Mouse (Mus musculus) MEL (cell line): Measurements from ENCODE around the gene Tshb. TPM values are rescaled to one million over a fixed set of nuclear protein-coding genes. Genes with fewer than 3 reads are reported as not detected.

ENCODE experiments used
- DNase-seq: peaks from one replicate; pipeline ENCODE4 v3.0.0; 2011; ENCODE audit warnings: low read depth, low spot score
- H3K27ac ChIP-seq: 2 replicates; pipeline ENCODE4 v1.5.1; 2012; ENCODE audit warnings: low read depth, mild to moderate bottlenecking, control low read depth, low read length, moderate library complexity; ENCODE audit not compliant: control insufficient read depth
- H3K27me3 ChIP-seq, 2 experiments: fragments of 150-350 bp in 1 of 2; sonication (generic) in 1 of 2; 2 replicates each; pipeline ENCODE4 v1.6.1; 2012; ENCODE audit warnings: low read length in 2 of 2, mild to moderate bottlenecking in 2 of 2, improper control_type of control experiment in 1 of 2, moderate library complexity in 1 of 2; ENCODE audit not compliant: insufficient read depth in 2 of 2, control insufficient read depth in 1 of 2
- H3K36me3 ChIP-seq, 2 experiments: 2 replicates each; pipeline ENCODE4 v1.6.1; 2012 to 2014; ENCODE audit warnings: low read length in 2 of 2, improper control_type of control experiment in 1 of 2, inconsistent platforms in 1 of 2, mild to moderate bottlenecking in 1 of 2; ENCODE audit not compliant: insufficient read depth in 2 of 2, control insufficient read depth in 1 of 2
- H3K4me1 ChIP-seq, 2 experiments: fragments of 150-350 bp in 1 of 2; sonication (generic) in 1 of 2; 2 replicates each; pipeline ENCODE4 v1.6.1; 2012; ENCODE audit warnings: low read length in 2 of 2, improper control_type of control experiment in 1 of 2, mild to moderate bottlenecking in 1 of 2; ENCODE audit not compliant: insufficient read depth in 2 of 2, control insufficient read depth in 1 of 2
- H3K4me3 ChIP-seq, 2 experiments: fragments of 150-350 bp in 1 of 2; sonication (generic) in 1 of 2; 2 replicates each; pipeline ENCODE4 v1.5.1; 2012; ENCODE audit warnings: low read depth in 2 of 2, low read length in 2 of 2, mild to moderate bottlenecking in 2 of 2, moderate library complexity in 2 of 2, control low read depth in 1 of 2, improper control_type of control experiment in 1 of 2; ENCODE audit not compliant: control insufficient read depth in 1 of 2, insufficient read depth in 1 of 2
- H3K79me2 ChIP-seq: 2 replicates; pipeline ENCODE4 v1.6.1; 2012; ENCODE audit warnings: mild to moderate bottlenecking, low read length, moderate library complexity; ENCODE audit not compliant: control insufficient read depth, poor library complexity, insufficient read depth
- H3K9ac ChIP-seq: 2 replicates; pipeline ENCODE4 v1.6.1; 2012; ENCODE audit warnings: low read depth, mild to moderate bottlenecking, control low read depth, low read length, moderate library complexity; ENCODE audit not compliant: control insufficient read depth, poor library complexity, severe bottlenecking
- H3K9me3 ChIP-seq: fragments of 150-350 bp; sonication (generic); replicated peaks from 2 replicates; pipeline ENCODE4 v1.6.1; 2012; ENCODE audit warnings: mild to moderate bottlenecking, low read length, improper control_type of control experiment, moderate library complexity; ENCODE audit not compliant: insufficient read depth
- CHD1 ChIP-seq: IDR thresholded peaks from 2 replicates; pipeline ENCODE4 v1.6.1; 2012; ENCODE audit warnings: low read depth, mild to moderate bottlenecking, inconsistent platforms, low read length, improper control_type of control experiment
- CHD2 ChIP-seq: IDR thresholded peaks from 2 replicates; pipeline ENCODE4 v1.6.1; 2011; ENCODE audit warnings: low read length, improper control_type of control experiment
- ETS1 ChIP-seq: IDR thresholded peaks from 2 replicates; pipeline ENCODE4 v1.6.1; 2012; ENCODE audit warnings: low read depth, mild to moderate bottlenecking, inconsistent platforms, low read length, improper control_type of control experiment, moderate library complexity
- GABPA ChIP-seq: IDR thresholded peaks from 2 replicates; pipeline ENCODE4 v1.6.1; 2012; ENCODE audit warnings: low read depth, mild to moderate bottlenecking, inconsistent platforms, low read length, improper control_type of control experiment, moderate library complexity
- GATA1 ChIP-seq: IDR thresholded peaks from 2 replicates; pipeline ENCODE4 v1.6.1; 2011; ENCODE audit warnings: low read depth, low read length, improper control_type of control experiment
- KAT2A ChIP-seq: conservative IDR thresholded peaks from 2 replicates; pipeline ENCODE4 v1.6.1; 2012; ENCODE audit warnings: low read depth, low read length, improper control_type of control experiment, inconsistent platforms
- MYC ChIP-seq: IDR thresholded peaks from 2 replicates; pipeline ENCODE4 v1.6.1; 2011; ENCODE audit warnings: low read depth, mild to moderate bottlenecking, low read length, improper control_type of control experiment, moderate library complexity
- POLR2AphosphoS2 ChIP-seq: IDR thresholded peaks from 2 replicates; pipeline ENCODE4 v1.6.1; 2011; ENCODE audit warnings: low read length, improper control_type of control experiment
- POLR2AphosphoS5 ChIP-seq: IDR thresholded peaks from 2 replicates; pipeline ENCODE4 v1.6.1; 2012; ENCODE audit warnings: low read depth, borderline replicate concordance, mild to moderate bottlenecking, inconsistent platforms, low read length, moderate library complexity, mixed read lengths
- RAD21 ChIP-seq: IDR thresholded peaks from 2 replicates; pipeline ENCODE4 v1.6.1; 2011; ENCODE audit warnings: mild to moderate bottlenecking, low read depth, low read length, improper control_type of control experiment
- RCOR1 ChIP-seq: IDR thresholded peaks from 2 replicates; pipeline ENCODE4 v1.6.1; 2012; ENCODE audit warnings: low read depth, mild to moderate bottlenecking, inconsistent platforms, low read length, improper control_type of control experiment
- SIN3A ChIP-seq: IDR thresholded peaks from 2 replicates; pipeline ENCODE4 v1.6.1; 2012; ENCODE audit warnings: low read length, improper control_type of control experiment, inconsistent platforms
- SMC3 ChIP-seq: IDR thresholded peaks from 2 replicates; pipeline ENCODE4 v1.6.1; 2011; ENCODE audit warnings: low read depth, low read length, improper control_type of control experiment
- TAL1 ChIP-seq: IDR thresholded peaks from 2 replicates; pipeline ENCODE4 v1.6.1; 2012; ENCODE audit warnings: mild to moderate bottlenecking, inconsistent platforms, low read length, moderate library complexity, mixed read lengths
- TCF12 ChIP-seq: IDR thresholded peaks from 2 replicates; pipeline ENCODE4 v1.6.1; 2014; ENCODE audit warnings: low read depth, mild to moderate bottlenecking, inconsistent platforms, low read length, improper control_type of control experiment, moderate library complexity
- USF1 ChIP-seq: IDR thresholded peaks from 2 replicates; pipeline ENCODE4 v1.6.1; 2014; ENCODE audit warnings: low read depth, mild to moderate bottlenecking, inconsistent platforms, low read length, improper control_type of control experiment, moderate library complexity
- ZC3H11A ChIP-seq: IDR thresholded peaks from 2 replicates; pipeline ENCODE4 v1.6.1; 2012; ENCODE audit warnings: low read depth, mild to moderate bottlenecking, inconsistent platforms, low read length, improper control_type of control experiment
- ZKSCAN1 ChIP-seq: IDR thresholded peaks from 2 replicates; pipeline ENCODE4 v1.6.1; 2012; ENCODE audit warnings: low read depth, mild to moderate bottlenecking, inconsistent platforms, low read length, improper control_type of control experiment, moderate library complexity
- polyA plus RNA-seq, 2 experiments: library from polyadenylated mRNA; stranded (reverse) in 1 of 2; unstranded in 1 of 2; fragments of >175 nt in 1 of 2; fragments of >200 nt in 1 of 2; gene quantifications; 2 replicates each; pipeline versions ENCODE4 v1.2.1 to v1.2.4; 2012; ENCODE audit warnings: low replicate concordance in 2 of 2, low read depth in 1 of 2; ENCODE audit not compliant: insufficient read length in 2 of 2, insufficient read depth in 1 of 2, missing spikeins in 1 of 2
- total RNA-seq: library from RNA; depleted of rRNA; stranded (reverse); fragments of 300-350 nt; gene quantifications from 2 replicates; pipeline ENCODE4 v1.2.3, GENCODE M21; 2012

Gene Tshb
- total and polyA plus RNA-seq, 3 experiments: not detected

GRCm38 (mm10) chr3:102735638-102736037 lies 46.9 kb downstream of the Tshb start:
- no peak overlapping the region for H3K27ac ChIP-seq
- no peak overlapping the region for H3K4me3 ChIP-seq
- no peaks in the 10 kb centered on the region for H3K79me2 ChIP-seq
- H3K9me3 ChIP-seq: no peaks in the 10 kb centered on the region
- DNase-seq: no peak
- TF ChIP-seq SIN3A (no peak), GATA1 (no peak), CHD2 (no peak), USF1 (no peak), CHD1 (no peak), ZC3H11A (no peak), KAT2A (no peak), RAD21 (no peak), POLR2AphosphoS5 (no peak), POLR2AphosphoS2 (no peak)
- H3K4me1 ChIP-seq: no peaks in the 10 kb centered on the region
- no peak overlapping the region for H3K9ac ChIP-seq
- H3K36me3 ChIP-seq: no peaks in the 10 kb centered on the region
- no peaks in the 10 kb centered on the region for H3K27me3 ChIP-seq

- Histone ChIP-seq H3K36me3 (no peaks in the 10 kb centered on the region), H3K4me3 (no peak overlapping the region), H3K9me3 (no peaks in the 10 kb centered on the region), H3K27me3 (no peaks in the 10 kb centered on the region), H3K4me1 (no peaks in the 10 kb centered on the region), H3K27ac (no peak overlapping the region), H3K79me2 (no peaks in the 10 kb centered on the region), H3K9ac (no peak overlapping the region)
- DNase-seq: no peak
- no peak for TF ChIP-seq MYC
- no peak for TF ChIP-seq ZKSCAN1
- no peak for TF ChIP-seq GABPA
- no peak for TF ChIP-seq ETS1
- TF ChIP-seq POLR2AphosphoS2: no peak
- TF ChIP-seq SMC3: no peak
- TF ChIP-seq TAL1: no peak
- TF ChIP-seq USF1: no peak
- TF ChIP-seq TCF12: no peak
- TF ChIP-seq RCOR1: no peak
- TF ChIP-seq, all 39 proteins: peak for 0
Measured at GRCm38 (mm10) chr3:102735031-102735558, 47.4 kb downstream of the Tshb start.
